Mouse (Mus musculus) gonadal fat pad, adult 2 months (tissue): ENCODE measurements around the gene Blvrb. TPM values are rescaled to one million over a fixed set of nuclear protein-coding genes. Genes with fewer than 3 reads are reported as not detected.

Experiments
- DNase-seq: peaks from one replicate; pipeline ENCODE4 v3.0.0-alpha.2; 2012; ENCODE audit warnings: low read depth
- polyA plus RNA-seq: library from polyadenylated mRNA; depleted of rRNA; stranded (reverse); fragments of >200 nt; gene quantifications from 2 replicates; pipeline ENCODE4 v1.2.3, GENCODE M21; 2012; rRNA removed

The Blvrb gene
- polyA plus RNA-seq, 1 experiment, result 103 TPM

DNA sequence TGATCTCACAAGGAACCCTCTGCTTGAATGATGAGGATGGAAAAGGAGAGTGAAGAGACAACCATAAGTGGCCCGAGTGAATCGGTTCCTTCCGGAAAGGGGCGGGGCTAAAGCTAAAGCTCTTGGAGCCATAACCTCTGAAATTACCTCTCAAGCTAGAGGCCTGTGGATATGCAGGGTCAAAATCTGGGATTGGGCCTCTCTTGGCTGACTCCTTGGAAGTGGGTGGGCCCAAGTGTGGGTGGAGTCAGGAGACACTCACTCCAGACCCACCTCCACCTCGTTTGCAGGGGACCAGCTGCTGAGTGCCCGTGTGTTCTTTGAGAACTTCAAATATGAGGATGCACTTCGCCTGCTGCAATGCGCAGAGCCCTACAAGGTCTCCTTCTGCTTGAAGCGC lies 67.2 kb downstream of the Blvrb start:
- no peak for DNase-seq

Other genes starting within 250 kb of the Blvrb start
- 8.4 and 10.3 TPM in 2 replicates for gene Itpkc, start 219.3 kb upstream of the Blvrb start, polyA plus RNA-seq
- 51.5 and 55.4 TPM in 2 replicates for gene Coq8b, start 215.0 kb upstream of the Blvrb start, polyA plus RNA-seq
- gene Numbl, start 189.5 kb upstream of the Blvrb start, polyA plus RNA-seq, result 20.4 and 22.4 TPM in 2 replicates
- gene Ltbp4, start 110.3 kb upstream of the Blvrb start, polyA plus RNA-seq, result 199 and 260 TPM in 2 replicates
- 50.8 and 57.4 TPM in 2 replicates for gene Shkbp1, start 92.0 kb upstream of the Blvrb start, polyA plus RNA-seq
- gene Gm20479, start 90.6 kb upstream of the Blvrb start, polyA plus RNA-seq, result 0.33 TPM in 1 of 2 replicates, not detected in the other
- gene Sptbn4, start 292 bp upstream of the Blvrb start, polyA plus RNA-seq, result 0.23 and 0.32 TPM in 2 replicates
- gene Sertad3, start 25.8 kb downstream of the Blvrb start, polyA plus RNA-seq, result 9.6 and 10.0 TPM in 2 replicates
- 23.0 and 23.7 TPM in 2 replicates for gene Sertad1, start 38.9 kb downstream of the Blvrb start, polyA plus RNA-seq
- gene Prx, start 51.3 kb downstream of the Blvrb start, polyA plus RNA-seq, result 2.0 TPM in 2 replicates
- gene Hipk4, start 75.3 kb downstream of the Blvrb start, polyA plus RNA-seq, result 1.2 and 1.3 TPM in 2 replicates
- gene Pld3, start 105.2 kb downstream of the Blvrb start, polyA plus RNA-seq, result 159 and 188 TPM in 2 replicates
- 17.0 and 17.7 TPM in 2 replicates for gene 2310022A10Rik, start 105.3 kb downstream of the Blvrb start, polyA plus RNA-seq
- 143 and 174 TPM in 2 replicates for gene Akt2, start 143.6 kb downstream of the Blvrb start, polyA plus RNA-seq
- gene Ttc9b, start 205.9 kb downstream of the Blvrb start, polyA plus RNA-seq, result not detected in 2 replicates
- gene Map3k10, start 226.6 kb downstream of the Blvrb start, polyA plus RNA-seq, result 20.1 and 22.1 TPM in 2 replicates
- gene Zfp607b, start 241.4 kb downstream of the Blvrb start, polyA plus RNA-seq, result 0.51 and 0.85 TPM in 2 replicates